Mouse (Mus musculus) hindbrain, embryonic 14.5 days (tissue): ENCODE results near the gene Dynll2. TPM values are rescaled to one million over a fixed set of nuclear protein-coding genes. Genes with fewer than 3 reads are reported as not detected.

Source experiments
- ATAC-seq: fragments of 200-750 bp; cut with Nextera tagmentation; 2 replicates; pipeline ENCODE4 v1.8.0; 2017; ENCODE audit warnings: moderate number of reproducible peaks, mild to moderate bottlenecking, moderate TSS enrichment, moderate library complexity; ENCODE audit not compliant: low FRiP score
- DNase-seq: peaks from one replicate; pipeline ENCODE4 v3.0.0-alpha.2; 2015; ENCODE audit warnings: low spot score
- H3K27ac ChIP-seq: fragments of 300-500 bp; sonication (generic); 2 replicates; pipeline ENCODE4 v1.5.1; 2014; ENCODE audit warnings: mild to moderate bottlenecking, moderate library complexity
- H3K27me3 ChIP-seq: fragments of 300-500 bp; sonication (generic); 2 replicates; pipeline ENCODE4 v1.6.1; 2014; ENCODE audit warnings: mild to moderate bottlenecking, low read length, mixed read lengths; ENCODE audit not compliant: control insufficient read depth, insufficient read depth
- H3K36me3 ChIP-seq: fragments of 300-500 bp; sonication (generic); replicated peaks from 2 replicates; pipeline ENCODE4 v1.6.1; 2014; ENCODE audit not compliant: control insufficient read depth, insufficient read depth
- H3K4me1 ChIP-seq: fragments of 300-500 bp; sonication (generic); replicated peaks from 2 replicates; pipeline ENCODE4 v1.6.1; 2014; ENCODE audit warnings: antibody characterized with exemption, low read length, mixed read lengths; ENCODE audit not compliant: control insufficient read depth, insufficient read depth
- H3K4me2 ChIP-seq: fragments of 300-500 bp; sonication (generic); replicated peaks from 2 replicates; pipeline ENCODE4 v1.6.1; 2014; ENCODE audit warnings: mild to moderate bottlenecking, moderate library complexity
- H3K4me3 ChIP-seq: fragments of 300-500 bp; sonication (generic); replicated peaks from 2 replicates; pipeline ENCODE4 v1.5.1; 2014; ENCODE audit warnings: mild to moderate bottlenecking, low read length
- H3K9ac ChIP-seq: fragments of 300-500 bp; sonication (generic); 2 replicates; pipeline ENCODE4 v1.6.1; 2014
- H3K9me3 ChIP-seq: fragments of 300-500 bp; sonication (generic); 2 replicates; pipeline ENCODE4 v1.6.1; 2016; ENCODE audit warnings: low read length; ENCODE audit not compliant: control insufficient read depth
- WGBS: fragments of 180-500 bp; shearing (Covaris S2); extraction: QIAGEN DNeasy Blood & Tissue Kit; methylation state at CpG from one replicate; pipeline ENCODE4 v1.1.7; 2014; 5-methylcytosine and 5-hydroxymethylcytosine counted together
- polyA plus RNA-seq: library from polyadenylated mRNA; unstranded; fragments of >200 nt; fragmentation: Nextera tagmentation; extraction: Ambion mirVana; gene quantifications from 2 replicates; pipeline ENCODE4 v1.2.1, GENCODE M21; 2014

The Dynll2 gene
- polyA plus RNA-seq = 30.1 and 32.8 TPM in 2 replicates

GRCm38 (mm10) chr11:87986831-87987793, at the start of gene Dynll2:
Gene Dynll2, minus strand, starts transcription at chr11:87987533.
- DNase-seq (peak; percentile 91), ATAC-seq (peak; percentile 98)
- H3K9me3 ChIP-seq = no peaks in the 10 kb centered on the region
- WGBS = under 1% methylated on average over 91 of the region's 107 CpGs
- no peaks in the 10 kb centered on the region for H3K27me3 ChIP-seq
- H3K4me3 ChIP-seq = peak within 1 kb of the TSS; percentile 100
- peak within 1 kb of the TSS; percentile 97 for H3K27ac ChIP-seq
- peaks cover 34% of the 10 kb centered on the region for H3K4me1 ChIP-seq
- H3K4me2 ChIP-seq = peak within 1 kb of the TSS; percentile 94
- H3K9ac ChIP-seq = peak within 1 kb of the TSS; percentile 98
- H3K36me3 ChIP-seq = peaks cover 19% of the 10 kb centered on the region

GRCm38 (mm10) chr11:88036761-88037251, 49.5 kb upstream of the Dynll2 start:
- no peaks in the 10 kb centered on the region for H3K9me3 ChIP-seq
- 73% methylated on average over 10 of the region's 10 CpGs for WGBS

GRCm38 (mm10) chr11:88035970-88036369, 48.6 kb upstream of the Dynll2 start:
- H3K4me1 ChIP-seq = no peaks in the 10 kb centered on the region
- no peak overlapping the region for H3K4me3 ChIP-seq
- H3K27me3 ChIP-seq = no peaks in the 10 kb centered on the region
- WGBS = 71% methylated on average over 7 of the region's 7 CpGs
- H3K27ac ChIP-seq = no peak overlapping the region
- peaks cover 4% of the 10 kb centered on the region; the same call in 1 of the 2 replicates for H3K36me3 ChIP-seq
- H3K4me2 ChIP-seq = no peak overlapping the region
- DNase-seq = no peak
- no peak overlapping the region for H3K9ac ChIP-seq
- H3K9me3 ChIP-seq = no peaks in the 10 kb centered on the region
- no peak for ATAC-seq

More at GRCm38 (mm10) chr11:88036761-88037251, 49.5 kb upstream of the Dynll2 start:
- Histone ChIP-seq H3K27ac (no peak overlapping the region), H3K36me3 (peaks cover 4% of the 10 kb centered on the region; the same call in 1 of the 2 replicates), H3K4me3 (no peak overlapping the region), H3K4me2 (no peak overlapping the region), H3K4me1 (no peaks in the 10 kb centered on the region), H3K9ac (no peak overlapping the region), H3K27me3 (no peaks in the 10 kb centered on the region)
- DNase-seq = no peak
- ATAC-seq = no peak

- 86% methylated on average over 5 of the region's 5 CpGs for WGBS
- Histone ChIP-seq H3K9me3 (no peaks in the 10 kb centered on the region), H3K4me3 (no peak overlapping the region), H3K36me3 (0 out of 2 replicates have a peak, but pooled peaks cover 4% of the 10 kb centered on the region), H3K9ac (no peak overlapping the region), H3K27me3 (no peaks in the 10 kb centered on the region), H3K27ac (no peak overlapping the region), H3K4me2 (no peak overlapping the region), H3K4me1 (peaks cover 9% of the 10 kb centered on the region; the same call in 1 of the 2 replicates)
- ATAC-seq (no peak), DNase-seq (no peak)
Observed at GRCm38 (mm10) chr11:88031753-88032152, 44.4 kb upstream of the Dynll2 start.

GRCm38 (mm10) chr11:88030836-88031235, 43.5 kb upstream of the Dynll2 start:
- 93% methylated on average over 2 of the region's 2 CpGs for WGBS
- no peak for DNase-seq
- Histone ChIP-seq H3K4me1 (peaks cover 9% of the 10 kb centered on the region; the same call in 1 of the 2 replicates), H3K27ac (no peak overlapping the region), H3K4me2 (no peak overlapping the region), H3K27me3 (no peaks in the 10 kb centered on the region), H3K4me3 (no peak overlapping the region), H3K9ac (no peak overlapping the region), H3K36me3 (0 out of 2 replicates have a peak, but pooled peaks cover 4% of the 10 kb centered on the region), H3K9me3 (no peaks in the 10 kb centered on the region)
- ATAC-seq = no peak

GRCm38 (mm10) chr11:88030219-88030618, 42.9 kb upstream of the Dynll2 start:
- Histone ChIP-seq H3K4me2 (no peak overlapping the region), H3K27me3 (no peaks in the 10 kb centered on the region), H3K4me3 (no peak overlapping the region), H3K4me1 (peaks cover 9% of the 10 kb centered on the region; the same call in 1 of the 2 replicates), H3K27ac (no peak overlapping the region), H3K9ac (no peak overlapping the region), H3K36me3 (0 out of 2 replicates have a peak, but pooled peaks cover 4% of the 10 kb centered on the region), H3K9me3 (no peaks in the 10 kb centered on the region)
- ATAC-seq (no peak), DNase-seq (no peak)
- WGBS = 95% methylated on average over 7 of the region's 7 CpGs

GRCm38 (mm10) chr11:88028193-88028684, 40.9 kb upstream of the Dynll2 start:
- 4% methylated on average over 16 of the region's 16 CpGs for WGBS
- no peaks in the 10 kb centered on the region for H3K27me3 ChIP-seq
- no peak overlapping the region for H3K9ac ChIP-seq
- DNase-seq (no peak), ATAC-seq (peak; percentile 53; the same call in 1 of the 2 replicates)
- H3K4me2 ChIP-seq = no peak overlapping the region
- no peaks in the 10 kb centered on the region for H3K36me3 ChIP-seq
- no peak overlapping the region for H3K4me3 ChIP-seq
- H3K27ac ChIP-seq = no peak overlapping the region
- peaks cover 9% of the 10 kb centered on the region; the same call in 1 of the 2 replicates for H3K4me1 ChIP-seq
- no peaks in the 10 kb centered on the region for H3K9me3 ChIP-seq

- ATAC-seq = no peak
- Histone ChIP-seq H3K9me3 (no peaks in the 10 kb centered on the region), H3K4me2 (no peak overlapping the region), H3K4me1 (peaks cover 9% of the 10 kb centered on the region; the same call in 1 of the 2 replicates), H3K27ac (no peak overlapping the region), H3K9ac (no peak overlapping the region), H3K27me3 (no peaks in the 10 kb centered on the region), H3K36me3 (no peaks in the 10 kb centered on the region), H3K4me3 (no peak overlapping the region)
- WGBS = 31% methylated on average over 9 of the region's 9 CpGs
- DNase-seq = peak; percentile 27
Observed at GRCm38 (mm10) chr11:88027391-88028035, 40.2 kb upstream of the Dynll2 start.

- 88% methylated on average over 2 of the region's 2 CpGs for whole genome bisulfite sequencing
- Histone ChIP-seq H3K36me3 (no peaks in the 10 kb centered on the region), H3K9ac (no peak overlapping the region), H3K27ac (no peak overlapping the region), H3K9me3 (no peaks in the 10 kb centered on the region), H3K4me2 (no peak overlapping the region), H3K27me3 (no peaks in the 10 kb centered on the region), H3K4me1 (peaks cover 9% of the 10 kb centered on the region; the same call in 1 of the 2 replicates), H3K4me3 (no peak overlapping the region)
- DNase-seq (no peak), ATAC-seq (no peak)
Observed at GRCm38 (mm10) chr11:88023933-88024332, 36.6 kb upstream of the Dynll2 start.
